Mouse (Mus musculus) thymus, adult 2 months (tissue): ENCODE results near the gene Plk5.

ENCODE experiments used
- CTCF ChIP-seq: fragments of 200-500 bp; IDR thresholded peaks from 2 replicates; pipeline ENCODE4 v1.5.1; 2012; ENCODE audit warnings: mild to moderate bottlenecking, control low read depth, low read length, moderate library complexity, borderline replicate concordance; ENCODE audit not compliant: control insufficient read depth, poor library complexity, insufficient read depth; ENCODE audit errors: extremely low read depth
- POLR2A ChIP-seq: fragments of 200-500 bp; IDR thresholded peaks from 2 replicates; pipeline ENCODE4 v1.6.1; 2012; ENCODE audit warnings: mild to moderate bottlenecking, low read length, control low read depth, moderate library complexity; ENCODE audit not compliant: control insufficient read depth, poor library complexity, insufficient read depth; ENCODE audit errors: extremely low read depth

- TF ChIP-seq POLR2A (no peak), CTCF (no peak)
These were observed 13.4 kb upstream of the Plk5 start for GRCm38 (mm10) chr10:80342749-80343424.
